Mouse (Mus musculus): Measurements from ENCODE around the gene Tmem136.

The Tmem136 gene

DNA sequence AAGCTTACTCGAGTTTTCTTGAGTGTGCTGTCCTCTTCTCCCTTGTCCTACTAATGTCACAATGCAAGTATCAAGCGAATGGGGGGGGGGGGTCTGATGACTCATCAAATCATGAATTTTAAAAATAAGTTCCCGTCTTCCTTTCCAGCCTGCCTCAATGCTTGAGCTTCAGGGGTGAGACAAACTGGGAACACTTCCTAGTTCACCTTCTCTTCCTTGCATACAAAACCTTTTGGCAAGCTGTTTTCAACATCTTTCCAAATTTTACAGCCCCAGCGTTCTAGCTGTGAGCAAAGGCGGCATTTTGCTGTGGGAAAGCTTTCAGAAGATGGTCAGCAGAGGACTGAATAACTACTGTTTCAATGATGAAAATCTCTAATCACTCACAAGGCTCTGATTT, 8.8 kb downstream of the Tmem136 start:
- DNase-seq = no peak

DNA sequence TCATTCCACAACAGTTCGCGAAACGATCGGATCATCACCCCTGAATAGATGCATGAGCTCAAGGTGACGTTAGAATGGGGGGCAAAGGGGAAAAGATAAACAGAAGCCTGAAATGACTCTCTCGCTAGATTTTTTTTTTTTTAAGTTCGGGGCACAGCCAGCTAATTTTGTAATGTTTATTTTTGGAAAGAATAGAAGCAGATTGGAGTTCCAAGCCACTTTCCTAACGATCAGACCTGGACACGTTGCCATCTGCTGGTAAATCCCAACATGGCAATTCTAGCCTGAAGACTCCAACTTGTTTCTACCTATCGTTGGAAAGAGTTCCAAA, 9.2 kb downstream of the Tmem136 start, which contains the start of gene Arhgef12:
TSS of gene Arhgef12 (minus strand) at position 53 of the 331 bp plus-strand sequence.
- peak; percentile 96 for DNase-seq

DNA sequence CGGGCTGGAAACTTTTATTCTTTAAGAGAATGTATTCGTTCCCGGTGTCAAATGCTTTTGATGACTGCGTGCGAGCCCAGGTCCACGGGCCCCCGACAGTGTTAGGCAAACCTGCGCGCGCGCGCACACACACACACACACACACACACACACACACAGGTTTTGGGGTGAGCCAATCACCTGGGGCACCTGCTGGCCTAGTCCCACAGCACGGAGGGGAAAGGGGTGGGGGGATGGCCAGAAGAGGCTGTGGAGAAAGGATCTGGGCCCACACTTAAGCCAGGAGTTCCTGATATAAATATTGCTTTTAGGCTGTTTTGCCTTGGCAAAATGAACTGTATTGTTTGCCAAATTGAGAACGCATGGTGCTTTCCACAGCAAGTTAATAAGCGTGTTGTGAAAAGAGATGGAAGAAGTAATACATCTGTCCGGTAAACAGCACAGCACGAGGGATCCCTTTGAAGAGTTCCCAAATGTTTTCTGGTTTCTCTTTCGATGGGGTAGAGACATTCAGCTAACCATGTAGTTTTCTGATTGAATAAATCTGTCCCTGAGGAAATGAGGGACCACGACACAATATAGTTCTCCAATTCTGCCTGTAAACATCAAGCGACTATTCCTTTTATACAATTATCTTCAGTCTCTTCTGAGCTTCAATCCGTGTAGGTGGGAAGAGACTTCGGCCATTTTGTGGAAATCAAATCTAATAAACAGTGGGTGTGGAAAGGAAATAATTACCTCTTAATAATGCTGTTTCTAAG, 9.8 kb downstream of the Tmem136 start:
- DNase-seq = peak; percentile 98

DNA sequence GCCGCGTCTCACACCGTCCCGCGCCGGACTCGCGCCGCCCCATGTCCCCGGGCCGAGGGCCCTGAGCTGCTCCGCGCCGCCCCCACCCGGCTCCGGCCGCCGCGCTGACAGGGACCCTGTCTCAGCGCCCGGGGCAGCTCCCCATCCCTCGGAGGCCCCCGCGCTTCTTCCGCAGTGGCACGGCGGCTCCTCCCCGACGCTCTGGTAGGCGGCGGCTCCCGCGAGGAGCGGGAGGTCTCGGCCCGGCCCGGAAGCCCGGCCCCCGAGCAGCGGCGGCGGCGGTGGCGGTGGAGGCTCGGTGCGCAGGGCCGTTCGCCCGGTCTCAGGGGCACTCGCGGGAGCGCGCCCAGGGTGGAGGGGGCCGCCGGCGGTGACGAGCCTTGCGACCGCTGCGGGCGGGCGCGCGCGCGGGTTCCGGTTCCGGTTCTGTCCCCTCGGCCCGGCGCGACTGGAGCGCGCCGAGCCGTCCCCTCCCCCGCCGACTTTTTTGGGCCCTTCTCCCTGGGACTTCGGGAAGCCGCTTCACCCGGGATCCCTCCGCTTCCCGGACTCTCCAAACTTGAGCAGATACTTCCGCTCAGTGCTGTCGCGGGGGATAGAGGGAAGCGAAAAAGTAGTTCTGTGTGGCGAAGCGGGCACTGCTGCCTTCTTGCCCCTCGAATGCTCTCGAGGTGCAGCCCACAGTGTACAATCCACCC, 10.6 kb downstream of the Tmem136 start:
- DNase-seq = peak; percentile 100

DNA sequence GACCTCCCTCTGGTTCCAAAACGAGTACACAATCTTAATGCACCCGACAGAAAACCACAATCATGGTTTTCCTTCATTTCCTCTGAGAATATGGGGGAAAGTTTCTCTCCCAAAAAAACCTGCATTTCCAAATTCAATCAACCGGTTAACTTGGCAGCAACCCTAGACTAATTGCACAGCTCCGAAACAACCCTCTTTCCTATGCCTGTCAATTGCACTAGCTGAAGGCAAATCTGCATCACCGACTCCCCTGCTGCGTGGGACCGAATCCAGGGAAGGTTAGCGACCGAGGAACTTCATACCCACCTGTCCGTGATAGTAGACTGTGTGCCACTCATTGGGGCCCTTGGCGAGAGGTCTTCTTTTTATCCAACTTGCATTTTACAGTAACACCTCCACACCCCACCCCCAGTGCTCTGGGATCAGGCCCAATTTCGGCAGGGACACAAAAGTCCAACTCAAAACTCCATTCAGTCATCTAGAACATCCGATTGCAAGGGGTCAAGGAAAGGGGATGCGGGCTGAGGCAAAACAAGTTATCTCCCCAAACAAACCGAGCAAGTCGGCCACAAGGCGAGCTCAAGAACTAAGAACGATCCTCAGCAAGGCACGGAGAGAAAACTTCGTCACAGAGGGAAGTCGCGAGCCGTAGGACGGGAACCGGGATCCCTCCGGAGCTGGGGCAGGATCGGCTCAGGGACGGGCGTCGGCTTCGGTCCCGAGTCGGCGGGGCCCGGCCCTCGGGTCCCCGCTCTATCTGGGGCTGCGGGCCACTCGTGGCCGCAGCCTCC, 11.3 kb downstream of the Tmem136 start:
- peak; percentile 96 for DNase-seq

DNA sequence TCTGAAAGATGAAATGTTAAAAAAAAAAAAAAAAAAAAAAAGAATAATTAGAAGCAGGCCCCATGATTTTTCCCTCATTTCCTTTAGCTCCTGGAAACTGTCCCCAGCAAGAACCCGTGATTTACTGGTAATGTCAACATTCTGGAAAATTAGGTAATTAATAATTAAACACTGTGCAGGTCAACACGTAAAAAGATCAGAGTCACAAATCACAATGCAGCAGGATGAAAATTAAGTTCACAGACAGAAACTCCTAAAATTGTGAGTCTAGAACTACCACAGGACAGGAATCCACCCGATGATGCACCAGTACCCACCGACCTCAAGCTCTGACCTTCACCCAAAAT, 11.9 kb downstream of the Tmem136 start:
- DNase-seq = no peak

DNA sequence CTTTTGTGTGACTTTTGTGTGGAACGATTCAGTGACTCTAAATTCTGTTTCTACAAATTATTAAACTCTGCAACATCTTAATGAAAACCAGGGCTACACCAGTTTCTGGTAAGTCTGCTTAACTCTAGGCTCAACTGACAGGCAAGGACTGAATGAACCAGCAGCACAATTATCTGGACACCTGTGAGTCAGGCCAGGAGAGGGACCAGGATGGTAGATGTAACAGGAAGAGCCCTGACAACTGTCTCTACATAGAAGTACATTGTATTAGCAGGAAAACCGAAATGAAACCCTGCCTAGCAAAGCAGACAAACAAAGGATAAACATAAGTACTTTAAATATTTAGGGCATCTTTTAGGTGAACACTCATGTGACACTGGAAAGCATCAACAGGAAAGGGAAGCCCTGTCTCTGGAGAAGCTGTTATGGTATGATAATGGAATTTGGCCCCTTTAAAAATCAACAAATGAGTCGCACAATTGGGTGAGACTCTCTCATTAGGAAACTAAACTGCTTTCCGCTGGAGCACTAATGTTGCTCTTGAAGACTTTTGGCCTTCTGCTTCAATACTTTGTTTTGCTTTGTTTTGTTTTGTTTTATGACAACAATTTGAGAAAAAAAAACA, 12.6 kb downstream of the Tmem136 start:
- peak; percentile 88 for DNase-seq

DNA sequence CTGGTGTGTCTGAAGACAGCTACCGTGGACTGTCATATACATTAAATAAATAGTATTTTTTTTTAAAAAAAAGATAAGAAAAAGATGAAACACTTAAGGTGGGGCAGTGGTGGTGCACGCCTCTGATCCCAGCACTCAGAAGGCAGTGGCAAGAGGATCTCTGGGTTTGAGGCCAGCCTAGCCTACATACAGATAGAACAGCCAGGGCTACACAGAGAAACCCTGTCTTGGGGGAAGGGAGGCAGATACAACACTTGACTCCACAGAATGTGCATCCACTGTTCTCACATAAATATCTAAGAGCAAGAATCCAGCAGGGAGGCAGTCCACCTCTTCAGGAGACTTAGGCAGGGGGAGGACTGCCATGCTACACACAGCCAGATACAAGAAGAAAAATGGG, 13.4 kb downstream of the Tmem136 start:
- DNase-seq = peak; percentile 90

DNA sequence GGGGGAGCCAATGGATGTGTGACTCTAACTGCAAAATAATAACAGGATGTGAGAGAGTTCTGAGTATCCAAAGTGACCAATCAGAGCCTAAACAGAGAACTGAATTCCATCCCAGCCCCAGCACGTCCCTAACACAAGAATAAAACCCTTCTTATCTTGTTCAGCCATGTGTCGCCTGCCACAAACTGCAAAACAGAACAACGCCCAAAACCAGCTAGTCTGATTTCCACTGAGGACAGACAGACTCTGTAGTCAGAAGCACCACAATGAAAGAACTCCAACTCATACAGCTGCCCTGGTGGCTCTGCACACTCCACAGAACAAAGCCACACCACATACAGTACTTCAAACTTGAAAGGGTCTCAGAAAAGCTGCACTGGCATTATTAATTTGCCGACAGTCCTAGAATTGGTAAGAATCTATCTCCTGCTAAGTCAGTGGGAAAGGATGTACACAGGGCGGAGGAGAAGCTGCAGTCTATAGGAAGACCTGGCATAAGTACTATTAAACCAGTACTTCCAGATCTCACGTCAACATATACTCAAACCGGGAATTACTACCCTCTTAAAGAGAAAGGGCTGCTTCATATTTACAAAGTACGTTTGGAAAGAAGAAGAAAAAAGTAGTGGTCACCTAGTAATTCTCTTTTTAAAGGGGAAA, 14.3 kb downstream of the Tmem136 start:
- peak; percentile 96 for DNase-seq

DNA sequence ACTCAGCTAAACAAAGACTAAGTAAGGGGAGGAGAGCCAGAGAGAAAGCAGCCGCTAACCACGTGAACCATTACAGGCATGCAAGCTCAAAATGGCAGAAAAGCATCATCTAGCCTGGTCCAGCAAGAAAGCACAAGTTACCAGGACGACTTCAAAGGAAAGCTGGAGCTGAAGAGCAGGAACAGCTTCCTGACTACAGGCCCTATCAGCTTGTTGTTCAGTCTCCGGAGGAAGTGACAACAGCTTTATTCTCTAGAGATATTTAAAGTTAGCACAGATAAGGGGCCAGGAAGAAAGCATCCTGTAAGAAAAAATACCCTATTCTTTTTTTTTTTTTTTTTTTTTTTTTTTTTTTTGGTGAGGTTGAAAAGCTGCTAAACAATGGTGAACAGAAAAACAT, 17.4 kb downstream of the Tmem136 start:
- DNase-seq = peak; percentile 94

DNA sequence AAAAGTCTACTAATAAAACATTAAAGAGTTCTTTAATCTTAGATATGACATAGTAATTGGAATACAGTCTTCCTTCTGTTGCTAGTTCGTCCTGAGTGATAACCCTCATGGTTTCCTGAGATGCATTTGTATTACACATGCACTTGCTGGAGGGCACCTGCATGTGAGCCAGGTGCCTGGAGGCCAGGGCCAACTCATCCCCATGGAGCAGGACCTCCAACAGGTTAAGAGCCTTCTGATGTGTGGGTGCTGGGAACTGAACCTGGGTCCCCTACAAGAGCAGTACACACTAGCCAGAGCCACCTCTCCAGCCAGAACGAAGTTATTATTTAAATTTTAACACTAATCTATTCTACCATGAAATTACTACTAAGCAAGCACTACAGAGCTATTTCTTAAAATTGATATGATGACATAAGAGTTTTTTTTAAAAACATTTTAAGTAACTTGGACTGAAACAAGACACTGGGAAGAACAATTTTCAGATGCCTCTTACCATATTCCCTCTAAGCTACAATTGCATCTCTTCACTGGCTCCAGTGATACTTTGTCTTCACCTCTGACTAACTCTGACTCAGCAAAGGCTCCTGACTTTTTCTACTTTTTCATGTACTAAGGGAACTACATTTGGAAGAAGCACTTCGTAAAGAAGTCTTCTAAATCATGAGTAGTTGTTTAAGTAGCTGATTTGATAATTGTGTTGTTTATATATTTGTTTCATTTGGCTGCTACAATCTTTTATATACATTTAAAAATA, 18.4 kb downstream of the Tmem136 start:
- DNase-seq = peak; percentile 90

DNA sequence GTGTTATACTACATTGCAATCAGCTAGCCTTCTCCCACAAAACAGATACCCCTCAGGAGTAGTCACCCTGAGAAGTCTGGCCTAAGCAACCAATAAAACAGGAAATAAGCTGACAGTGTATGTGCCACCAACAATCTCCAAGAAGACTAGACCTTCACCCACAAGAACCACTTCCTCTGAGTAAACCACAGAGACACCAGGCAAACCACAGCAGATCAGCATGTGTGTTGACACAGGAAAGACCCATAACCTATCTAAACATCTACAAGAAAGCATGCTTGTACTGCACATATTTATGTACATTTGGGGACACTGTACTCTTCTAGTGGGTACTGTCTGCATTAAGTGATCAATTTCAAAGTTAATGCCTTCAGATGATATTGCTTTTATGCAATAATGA, 20.0 kb downstream of the Tmem136 start:
- peak; percentile 78 for DNase-seq

DNA sequence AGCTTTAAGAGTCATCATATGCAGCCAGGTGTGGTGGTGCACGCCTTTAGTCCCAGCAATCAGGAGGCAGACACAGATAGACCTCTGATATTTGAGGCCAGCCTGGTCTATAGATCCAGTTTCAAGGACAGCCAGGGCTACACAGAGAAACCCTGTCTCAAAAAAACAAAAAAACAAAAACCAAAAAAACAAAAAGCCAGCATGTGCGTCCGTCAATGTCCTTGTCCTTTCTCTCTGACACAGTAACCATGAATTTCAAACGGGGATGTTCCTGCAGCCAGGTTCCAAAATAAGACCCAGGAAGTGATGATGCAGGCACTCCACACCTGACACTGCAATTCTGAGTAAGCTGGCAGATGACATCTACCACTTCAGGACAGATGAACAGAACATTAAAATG, 21.5 kb downstream of the Tmem136 start:
- DNase-seq = peak; percentile 67

DNA sequence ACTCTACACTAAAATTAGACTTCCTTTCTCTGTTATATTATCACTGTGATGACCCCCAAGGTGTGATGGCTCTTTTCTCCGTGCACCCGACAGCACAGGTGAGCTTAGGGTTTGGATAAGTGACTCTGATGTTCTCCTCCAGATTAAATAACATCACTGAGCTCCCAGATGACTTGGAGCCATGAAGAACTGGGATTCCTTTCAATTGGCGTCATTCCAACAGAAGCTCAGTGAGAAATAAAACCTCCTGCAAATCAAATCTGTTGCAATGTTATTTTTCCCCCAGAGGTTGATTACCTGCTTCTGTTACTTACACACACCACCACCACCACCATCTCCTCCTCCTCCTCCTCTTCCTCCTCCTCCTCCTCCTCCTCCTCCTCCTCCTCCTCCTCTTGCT, 22.6 kb downstream of the Tmem136 start:
- DNase-seq = peak; percentile 88

DNA sequence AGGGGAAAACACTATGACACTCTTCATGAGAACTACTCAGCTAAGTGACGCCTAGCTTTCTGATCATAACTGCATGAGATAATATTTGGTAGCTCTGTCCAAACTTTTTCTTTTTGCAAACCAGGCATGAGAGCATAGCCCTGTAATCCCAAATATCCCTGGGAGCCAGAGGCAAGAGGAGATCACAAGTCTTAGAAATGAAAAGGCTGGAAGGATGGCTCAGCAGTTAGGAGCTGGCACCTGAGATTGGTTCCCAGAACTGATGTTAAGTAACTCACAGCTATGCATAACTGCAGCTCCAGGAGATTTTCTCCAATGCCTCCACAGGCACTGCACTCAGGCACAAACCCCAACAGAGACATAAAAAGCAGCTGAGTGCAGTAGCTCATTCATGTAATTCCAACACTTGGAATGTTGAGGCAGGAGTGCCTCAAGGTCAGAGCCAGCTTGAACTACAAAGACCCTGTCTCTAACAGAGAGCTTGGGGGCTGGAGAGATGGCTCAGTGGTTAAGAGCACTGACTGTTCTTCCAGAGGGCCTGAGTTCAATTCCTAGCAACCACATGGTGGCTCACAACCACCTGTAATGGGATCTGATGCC, 30.6 kb downstream of the Tmem136 start:
- peak; percentile 91 for DNase-seq

DNA sequence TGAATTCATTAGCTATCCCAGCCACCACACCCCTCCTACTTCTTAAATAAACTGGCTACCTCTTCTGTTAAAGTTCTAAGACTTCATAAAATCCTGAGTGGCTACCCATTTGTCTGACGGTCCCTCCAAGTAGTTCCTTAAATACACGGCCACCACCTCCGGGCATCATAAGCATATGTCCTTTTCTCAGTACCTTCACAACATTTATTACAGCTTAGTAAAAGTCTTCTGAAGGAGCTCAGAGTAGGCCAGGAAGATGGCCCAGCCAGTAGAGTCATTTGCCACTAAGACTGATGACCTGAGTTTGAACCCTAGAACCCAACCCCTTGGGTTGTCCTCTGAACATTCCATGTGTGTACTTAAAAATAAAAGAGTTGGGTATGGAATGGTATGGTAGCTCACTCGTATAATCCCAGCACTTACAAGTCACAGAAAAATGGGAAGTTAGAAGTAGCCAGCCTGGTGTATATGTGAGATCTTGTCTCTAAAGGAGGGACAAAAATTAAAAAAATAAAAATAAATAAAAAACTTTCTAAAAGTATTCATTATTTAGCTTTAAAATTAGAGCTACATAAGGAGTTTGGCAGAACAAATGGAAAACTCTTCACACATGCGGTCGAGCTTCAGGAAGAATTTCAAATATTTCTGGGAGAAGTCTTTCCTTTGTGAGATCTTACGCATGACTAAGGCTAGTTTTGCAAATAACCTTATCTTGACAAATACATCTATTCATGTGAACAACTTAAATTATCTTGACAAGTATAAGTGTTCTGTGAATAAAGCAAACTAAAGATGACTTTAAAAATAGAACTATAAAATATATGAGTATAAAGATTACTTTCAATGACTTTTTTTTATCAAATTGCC, 31.6 kb downstream of the Tmem136 start:
- DNase-seq = peak; percentile 62

DNA sequence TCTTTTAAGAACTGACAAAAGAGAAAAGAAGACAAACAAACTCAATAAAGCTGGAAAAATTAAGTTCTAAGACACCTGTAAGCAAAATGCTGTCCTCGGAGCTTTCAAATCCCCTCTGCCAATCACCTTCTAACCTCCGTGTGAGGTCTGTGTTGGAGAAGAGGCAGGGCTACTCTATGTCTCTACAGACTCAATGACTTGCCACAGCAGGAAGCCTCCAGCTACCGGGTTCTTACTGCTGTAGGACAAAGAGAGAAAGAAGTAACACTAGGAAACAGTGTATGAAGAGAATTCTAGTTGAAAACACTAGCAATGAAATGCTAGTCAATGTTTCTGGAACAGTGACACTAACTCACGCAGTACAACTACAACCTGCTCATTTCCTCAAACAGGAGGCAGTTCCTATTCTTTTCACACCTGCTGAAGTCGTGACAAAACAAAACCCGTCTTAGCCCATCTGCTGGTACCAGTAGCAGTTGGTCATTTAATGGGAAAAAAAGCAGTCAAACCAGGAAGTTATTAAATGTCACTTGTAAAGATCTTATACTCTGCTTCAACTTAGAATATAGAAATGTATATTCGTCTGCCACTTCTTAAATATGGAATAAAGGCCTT, 32.8 kb downstream of the Tmem136 start:
- DNase-seq = peak; percentile 31

DNA sequence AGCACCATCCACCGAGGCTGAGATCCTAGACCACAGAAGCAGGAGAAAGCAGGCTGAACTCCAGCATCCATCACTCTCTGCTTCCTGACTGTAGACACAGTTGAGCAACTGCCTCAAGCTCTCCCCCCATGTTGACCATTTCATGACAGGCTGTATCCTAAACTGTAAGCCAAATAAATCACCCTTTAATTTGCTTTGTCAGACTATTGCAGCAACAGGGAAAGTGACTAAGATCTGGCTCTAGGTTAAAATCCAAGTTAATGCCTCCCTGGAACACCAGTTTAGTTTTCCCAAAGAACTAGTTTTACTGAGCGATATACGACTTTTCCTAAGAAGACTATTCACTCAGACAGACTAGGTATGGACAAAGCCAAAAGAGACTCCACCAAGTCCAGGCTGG, 37.7 kb downstream of the Tmem136 start:
- no peak for DNase-seq

DNA sequence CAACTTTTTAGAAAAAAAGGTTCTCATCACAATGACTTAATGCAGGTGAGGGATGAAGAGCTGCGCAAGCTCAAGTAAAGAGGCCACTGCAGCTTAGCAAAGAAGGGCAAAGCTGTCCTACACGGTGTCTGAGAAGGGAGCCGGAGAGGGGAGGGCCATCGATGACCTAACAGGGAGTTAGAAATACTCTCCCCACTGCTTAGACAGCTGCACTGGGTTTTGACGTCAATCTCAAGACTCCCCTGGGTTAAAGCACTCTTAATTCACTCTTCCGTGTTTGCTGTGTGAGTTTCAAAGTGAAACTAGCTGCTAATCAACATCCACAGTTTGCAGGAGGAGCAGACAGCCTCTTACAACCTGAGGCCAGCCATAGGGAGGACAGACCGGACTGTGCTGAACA, 40.2 kb downstream of the Tmem136 start:
- DNase-seq = peak; percentile 91

DNA sequence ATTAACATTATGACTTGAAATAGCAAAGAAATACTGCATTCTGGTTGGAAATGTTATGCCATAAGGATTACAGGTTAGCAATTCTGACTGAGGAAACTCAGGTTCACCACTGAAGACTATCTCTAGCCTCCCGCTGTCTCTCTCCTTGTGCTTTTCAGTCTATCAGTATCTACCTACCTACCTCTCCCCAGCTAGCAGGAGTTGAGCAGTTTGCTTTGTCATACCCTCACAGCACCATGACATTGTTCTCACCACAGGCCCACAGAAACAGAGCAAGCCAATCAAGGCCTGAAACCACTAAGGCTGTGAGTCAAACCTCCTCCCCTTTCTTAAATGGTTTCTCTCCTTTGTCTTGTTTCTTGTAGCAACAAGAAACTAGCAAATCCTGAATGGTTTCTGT, 41.8 kb downstream of the Tmem136 start:
- DNase-seq = no peak
